Mouse (Mus musculus) kidney, adult 9 months (tissue): ENCODE data around the gene Atp1a2.

ENCODE experiments used
- DNase-seq: peaks from one replicate; pipeline ENCODE4 v3.0.0; 2022

Atp1a2 gene

GRCm38 (mm10) chr1:172323801-172324359 is 26.0 kb upstream of the Atp1a2 start:
- no peak for DNase-seq

DNA sequence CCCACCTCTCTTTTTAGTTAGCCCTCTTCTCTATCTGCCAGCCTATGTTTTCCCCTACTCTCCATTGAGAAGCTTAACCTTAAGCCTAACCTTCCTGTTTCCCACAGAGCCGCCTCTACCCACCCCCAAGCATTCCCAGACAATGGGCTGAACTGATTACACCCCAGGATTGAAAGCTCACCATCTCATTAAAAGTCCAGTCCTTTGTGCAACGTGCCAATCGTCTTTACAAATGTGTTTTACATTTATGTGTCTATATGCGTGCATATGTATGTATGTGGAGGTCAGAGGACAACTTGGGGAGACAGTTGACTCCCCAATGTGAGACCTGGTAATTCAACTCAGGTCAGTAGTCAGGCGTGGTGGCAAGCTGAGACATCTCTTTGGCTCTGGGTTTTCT is 25.4 kb upstream of the Atp1a2 start:
- DNase-seq, result no peak

GRCm38 (mm10) chr1:172322725-172323124 is 24.9 kb upstream of the Atp1a2 start:
- no peak for DNase-seq

DNA sequence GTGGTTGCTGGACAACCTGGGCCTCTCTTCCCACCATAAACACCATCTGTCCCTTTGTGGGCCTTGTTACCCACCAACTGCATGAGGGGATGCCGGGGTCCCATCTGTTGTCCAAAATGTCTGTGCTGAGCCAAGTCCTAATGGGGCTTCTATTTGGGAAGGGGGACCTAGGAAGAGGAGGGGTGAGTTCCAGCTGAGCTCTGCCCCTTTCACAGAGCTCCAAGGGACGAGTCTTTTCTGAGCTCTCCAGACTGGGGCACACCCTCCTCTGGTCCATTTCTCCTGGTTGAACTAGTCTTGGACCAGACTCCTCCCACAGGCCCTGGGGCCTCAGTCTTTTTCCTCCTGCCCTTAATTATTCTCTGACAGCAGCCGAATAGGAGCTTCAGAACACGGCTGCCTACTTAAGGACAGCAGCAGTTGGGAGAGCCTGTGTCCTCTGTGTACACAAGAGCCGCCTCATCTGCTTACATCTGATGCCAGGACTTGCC is 22.1 kb upstream of the Atp1a2 start:
- no peak for DNase-seq

DNA sequence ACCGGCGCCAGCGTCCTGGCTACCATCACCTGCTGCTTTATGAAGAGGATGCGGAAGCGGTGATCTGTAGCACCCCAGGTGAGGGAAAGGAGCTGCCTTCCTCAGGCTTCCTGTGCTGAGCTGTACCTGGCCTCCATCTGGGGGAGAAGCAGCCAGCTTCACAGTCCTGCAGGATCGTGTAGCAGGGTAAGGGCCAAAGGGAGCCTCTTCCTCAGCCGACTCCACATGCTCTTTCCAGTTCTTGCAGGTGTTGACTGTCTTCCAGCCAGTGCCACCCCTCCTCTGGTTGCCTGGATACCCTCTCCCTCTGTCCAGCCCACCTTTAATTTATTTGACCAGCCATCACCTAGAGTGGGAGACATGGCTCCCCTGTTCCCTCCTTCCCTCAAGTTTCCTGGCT is 21.5 kb upstream of the Atp1a2 start:
- no peak for DNase-seq

GRCm38 (mm10) chr1:172318424-172319035 is 20.7 kb upstream of the Atp1a2 start:
- no peak for DNase-seq

DNA sequence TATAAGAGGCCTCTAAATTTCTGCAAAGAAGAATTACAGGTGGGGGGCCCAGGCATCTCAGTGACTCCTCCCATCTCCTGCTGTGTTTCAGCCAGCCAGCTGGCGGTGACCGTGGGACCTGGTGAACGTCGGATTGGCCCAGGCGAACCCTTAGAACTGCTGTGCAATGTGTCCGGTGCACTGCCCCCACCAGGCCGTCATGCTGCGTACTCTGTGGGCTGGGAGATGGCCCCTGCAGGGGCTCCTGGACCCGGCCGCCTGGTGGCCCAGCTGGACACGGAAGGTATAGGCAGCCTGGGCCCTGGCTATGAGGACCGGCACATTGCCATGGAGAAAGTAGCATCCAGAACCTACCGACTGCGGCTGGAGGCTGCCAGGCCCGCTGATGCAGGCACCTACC is 20.1 kb upstream of the Atp1a2 start:
- no peak for DNase-seq

- DNase-seq, result no peak
Observed at GRCm38 (mm10) chr1:172317431-172317830, 19.6 kb upstream of the Atp1a2 start.

- DNase-seq, result no peak
Observed at GRCm38 (mm10) chr1:172314911-172315310, 17.0 kb upstream of the Atp1a2 start.

- no peak for DNase-seq
Observed at GRCm38 (mm10) chr1:172313613-172314411, 15.9 kb upstream of the Atp1a2 start.

DNA sequence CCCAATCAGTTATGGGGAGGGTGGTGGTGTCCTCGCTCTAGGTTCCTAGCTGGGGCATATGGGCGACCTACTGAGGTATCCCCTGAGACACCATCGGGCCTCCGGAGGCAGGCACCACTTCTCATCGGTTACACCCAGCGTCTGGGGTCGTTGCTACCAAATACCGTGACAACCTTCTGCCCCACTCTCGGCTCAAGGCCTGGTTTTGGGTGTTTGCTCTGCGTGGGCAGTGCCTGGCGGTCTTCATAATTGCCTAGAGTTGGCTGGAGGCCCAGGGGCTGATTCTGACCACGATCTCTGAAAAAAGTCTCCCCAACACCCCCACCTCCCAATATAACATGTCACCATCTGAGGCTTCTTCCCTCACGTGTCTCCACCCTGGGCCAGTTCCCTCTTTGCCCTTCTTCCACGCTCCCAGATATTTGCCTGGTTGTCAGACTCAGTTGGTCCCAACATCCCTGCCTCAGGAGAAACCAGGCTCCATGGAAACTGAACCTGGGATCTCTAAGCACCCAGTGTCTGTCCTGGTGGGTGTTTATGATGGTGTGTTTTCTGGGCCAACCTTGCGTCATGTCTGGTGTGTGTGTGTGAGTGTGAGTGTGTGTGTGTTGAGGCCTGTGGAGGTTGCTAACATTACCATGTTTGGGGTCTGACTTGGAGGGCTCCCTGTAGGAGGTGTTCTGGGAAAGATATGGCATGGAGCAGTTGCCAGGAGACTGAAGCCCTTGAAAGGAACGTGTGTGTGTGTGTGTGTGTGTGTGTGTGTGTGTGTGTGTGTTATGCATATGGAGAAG is 15.1 kb upstream of the Atp1a2 start:
- DNase-seq, result peak; percentile 33

- DNase-seq, result peak; percentile 93
Observed at GRCm38 (mm10) chr1:172311921-172312767, 14.3 kb upstream of the Atp1a2 start.

DNA sequence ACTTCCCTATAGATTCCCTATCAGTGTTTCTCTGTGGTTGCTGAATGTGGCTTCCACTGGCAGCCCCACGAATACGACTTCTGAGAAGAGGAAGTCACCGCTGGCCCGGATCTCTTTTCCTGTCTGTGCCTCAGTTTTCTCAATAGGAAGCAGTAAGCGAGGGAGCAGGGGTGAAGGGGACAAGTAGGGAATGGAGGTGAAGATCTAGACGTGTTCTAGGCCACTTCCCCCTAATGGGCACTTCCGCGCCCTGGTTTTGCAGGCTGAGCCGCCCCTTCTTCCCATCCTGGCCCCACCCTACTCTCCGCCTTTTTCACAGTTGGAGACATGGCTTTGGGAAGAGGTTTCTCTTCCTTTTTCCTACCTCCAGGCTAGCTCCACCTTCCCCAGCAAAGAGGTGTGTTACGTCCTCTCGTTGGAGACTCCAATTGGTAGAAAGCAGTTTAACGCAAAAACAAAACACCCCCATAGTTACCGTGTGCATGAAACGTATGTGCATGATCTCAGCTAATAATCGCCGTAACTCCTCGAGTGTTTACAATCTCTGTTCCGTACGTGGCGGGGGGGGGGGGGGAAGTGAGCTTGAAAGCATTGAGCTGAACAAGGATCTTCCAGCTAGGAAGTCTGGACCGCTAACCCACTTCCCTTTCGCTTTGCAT is 13.5 kb upstream of the Atp1a2 start:
- DNase-seq, result peak; percentile 89

DNA sequence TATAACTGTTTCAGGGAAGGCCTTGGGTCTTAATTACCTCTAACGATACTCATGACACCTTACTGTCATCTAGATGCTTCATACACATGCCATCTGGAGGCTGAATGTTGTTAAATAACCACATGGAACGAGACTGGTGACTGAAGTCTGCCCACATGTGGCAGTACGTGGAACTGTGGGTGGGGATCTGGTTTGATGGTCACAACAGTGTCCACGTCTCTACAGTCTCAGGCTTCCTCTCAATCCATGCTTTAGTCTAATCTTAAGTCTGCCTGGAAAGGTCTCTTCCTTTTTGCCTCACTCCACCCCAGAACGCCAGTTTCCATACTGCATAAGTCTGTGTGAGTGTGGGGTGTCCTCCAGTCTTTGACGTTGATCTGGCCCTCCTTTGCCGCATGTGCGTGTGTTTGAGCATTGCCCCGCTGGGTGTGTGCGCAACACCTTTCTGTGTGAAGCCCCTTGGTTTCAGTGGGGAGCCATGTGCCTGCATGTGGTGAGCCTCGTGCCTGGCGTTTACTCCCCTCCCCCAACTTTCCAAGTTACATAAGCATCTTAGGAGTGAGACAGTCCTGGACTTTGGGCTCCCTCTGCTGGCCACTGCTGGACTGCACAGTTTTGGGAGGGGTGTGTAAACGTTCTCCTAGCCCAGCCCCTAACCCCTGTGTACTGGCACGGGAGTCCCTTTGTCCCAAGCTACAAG is 12.0 kb upstream of the Atp1a2 start:
- DNase-seq, result peak; percentile 97

GRCm38 (mm10) chr1:172308409-172308808 is 10.5 kb upstream of the Atp1a2 start:
- no peak for DNase-seq

DNA sequence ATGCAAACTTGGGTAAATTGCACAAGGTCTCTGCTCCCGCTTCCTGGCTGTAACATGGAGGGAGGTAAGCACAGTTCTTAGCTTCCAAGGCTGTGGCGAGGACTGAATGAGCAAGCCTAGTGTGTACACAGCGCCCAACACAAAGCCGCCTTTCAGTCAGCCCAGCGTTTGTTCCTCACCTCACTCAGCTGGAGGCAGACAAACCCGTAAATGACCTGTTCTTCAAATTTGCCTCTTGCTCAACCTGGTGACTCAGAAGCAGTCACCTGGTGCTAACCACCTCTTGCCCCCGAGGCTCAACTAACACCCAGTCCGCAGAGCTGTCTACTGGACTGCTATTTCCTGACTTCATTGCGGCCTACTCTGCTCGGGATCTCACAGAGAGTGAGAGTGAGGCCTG is 10.1 kb upstream of the Atp1a2 start:
- DNase-seq, result no peak

DNA sequence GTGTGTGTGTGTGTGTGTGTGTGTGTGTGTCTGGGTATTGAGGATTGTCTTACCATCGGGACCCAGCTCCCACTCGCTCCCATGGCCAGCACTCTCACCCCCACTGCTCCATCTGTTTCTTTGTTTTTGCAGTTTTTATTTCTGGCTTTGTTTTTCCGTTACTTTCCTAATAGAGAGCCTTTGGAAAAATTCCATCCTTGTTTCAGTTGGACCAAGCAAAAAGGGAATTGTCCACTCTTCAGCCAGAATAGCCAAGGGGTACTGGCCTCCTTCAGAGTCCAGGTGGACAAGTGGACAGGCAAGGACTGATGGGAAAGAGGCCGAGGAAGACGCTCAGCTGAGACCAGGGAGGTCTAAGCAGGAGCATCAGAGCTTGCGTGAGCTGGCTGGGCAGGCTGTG is 9.0 kb upstream of the Atp1a2 start:
- DNase-seq, result no peak

DNA sequence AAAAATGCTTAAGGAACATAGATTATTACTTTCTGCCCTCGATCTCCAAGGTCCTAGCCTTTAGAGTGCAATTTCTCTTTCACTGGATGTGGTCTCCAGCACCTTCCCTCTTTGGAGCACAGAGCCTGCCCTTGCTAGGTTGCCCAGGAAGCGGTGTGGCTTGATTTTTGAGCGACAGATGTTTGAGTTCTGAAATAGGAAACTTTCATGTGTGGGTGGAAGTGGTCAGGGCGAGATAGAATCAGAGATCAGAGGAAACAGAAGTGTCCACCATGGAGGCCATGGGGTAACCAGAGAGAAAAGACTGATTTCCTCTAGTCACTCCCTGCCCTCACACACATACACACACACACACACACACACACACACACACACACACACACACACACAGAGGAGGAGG is 8.3 kb upstream of the Atp1a2 start:
- DNase-seq, result no peak

DNA sequence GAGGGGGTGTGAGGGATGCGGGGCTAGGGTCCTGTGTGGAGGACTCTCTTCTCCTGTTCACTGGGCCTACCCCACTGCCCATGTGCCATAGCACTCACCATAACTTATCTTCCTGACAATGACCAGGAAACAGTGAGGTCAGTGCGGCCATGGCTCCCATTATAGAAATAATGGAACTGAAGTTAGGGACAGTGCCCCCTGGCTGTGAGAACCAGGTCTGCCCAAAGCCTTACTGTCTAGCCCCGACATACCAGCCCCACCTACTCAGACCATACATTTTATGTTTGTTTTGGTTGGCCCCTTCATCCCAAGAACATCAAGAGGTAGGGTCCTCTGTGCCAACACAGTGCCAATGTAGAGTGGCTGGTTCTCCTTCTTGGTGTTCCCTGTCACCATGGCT is 7.8 kb upstream of the Atp1a2 start:
- no peak for DNase-seq

DNA sequence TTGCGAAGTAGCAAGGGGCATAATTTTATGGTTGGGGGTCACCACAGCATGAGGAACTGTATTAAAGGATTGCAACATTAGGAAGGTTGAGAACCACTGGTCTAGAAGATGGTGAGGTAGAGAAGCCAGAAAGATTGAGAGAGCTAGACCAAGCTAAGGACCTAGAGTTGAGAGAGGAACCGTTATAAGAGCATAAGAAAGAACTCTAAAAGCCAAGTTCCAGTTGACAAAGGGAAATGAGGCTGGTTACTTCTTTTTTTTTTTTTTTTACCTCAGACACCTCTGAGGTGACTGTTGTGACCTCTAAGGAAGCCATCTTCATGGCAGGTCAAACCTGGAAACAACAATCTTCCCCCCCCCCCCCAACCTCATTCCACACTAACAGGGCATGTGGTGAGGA is 7.3 kb upstream of the Atp1a2 start:
- DNase-seq, result no peak

DNA sequence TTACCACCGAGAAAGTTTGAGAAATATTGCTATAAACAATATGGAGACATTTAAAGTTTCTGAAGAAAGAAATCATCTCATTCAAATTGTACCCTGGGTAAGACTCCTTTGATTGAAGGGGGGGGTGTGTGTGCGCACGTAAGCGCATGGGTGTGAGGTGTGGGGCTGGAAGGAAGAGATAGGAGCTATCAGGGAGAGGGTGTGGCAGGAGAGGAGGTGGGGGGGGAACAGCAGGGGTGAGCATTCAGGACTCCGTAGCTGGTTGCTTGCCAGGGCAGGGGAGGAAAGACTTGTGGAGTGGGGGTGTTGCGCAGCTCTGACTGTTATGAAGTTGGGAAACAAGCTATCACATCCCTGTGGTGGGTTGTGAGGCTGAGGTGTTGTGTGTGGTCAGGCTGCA is 6.6 kb upstream of the Atp1a2 start:
- no peak for DNase-seq
